Mouse (Mus musculus) hindbrain, embryonic 10.5 days (tissue): ENCODE measurements around the gene Klre1. TPM values are rescaled to one million over a fixed set of nuclear protein-coding genes. Genes with fewer than 3 reads are reported as not detected.

Source experiments
- DNase-seq: peaks from one replicate; pipeline ENCODE4 v3.0.0-alpha.2; 2017; ENCODE audit warnings: low spot score
- H3K27ac ChIP-seq: fragments of 300-500 bp; sonication (generic); 2 replicates; pipeline ENCODE4 v1.5.1; 2016; ENCODE audit warnings: mild to moderate bottlenecking, moderate library complexity
- H3K27me3 ChIP-seq: fragments of 300-500 bp; sonication (generic); 2 replicates; pipeline ENCODE4 v1.6.1; 2016; ENCODE audit warnings: mild to moderate bottlenecking; ENCODE audit not compliant: poor library complexity, insufficient read depth, severe bottlenecking
- H3K36me3 ChIP-seq: fragments of 300-500 bp; sonication (generic); 2 replicates; pipeline ENCODE4 v1.6.1; 2016; ENCODE audit warnings: mild to moderate bottlenecking, moderate library complexity
- H3K4me1 ChIP-seq: fragments of 300-500 bp; sonication (generic); replicated peaks from 2 replicates; pipeline ENCODE4 v1.6.1; 2016; ENCODE audit warnings: mild to moderate bottlenecking
- H3K4me3 ChIP-seq: fragments of 300-500 bp; sonication (generic); 2 replicates; pipeline ENCODE4 v1.5.1; 2016; ENCODE audit warnings: mild to moderate bottlenecking, moderate library complexity
- H3K9me3 ChIP-seq: fragments of 300-500 bp; sonication (generic); 2 replicates; pipeline ENCODE4 v1.6.1; 2016; ENCODE audit warnings: mild to moderate bottlenecking, moderate library complexity
- WGBS: fragments of 180-500 bp; shearing (Covaris S2); methylation state at CpG from one replicate; pipeline ENCODE4 v1.1.7; 2016; 5-methylcytosine and 5-hydroxymethylcytosine counted together
- polyA plus RNA-seq: library from polyadenylated mRNA; unstranded; fragments of >200 nt; fragmentation: Nextera tagmentation; extraction: Ambion mirVana; gene quantifications from 2 replicates; pipeline ENCODE4 v1.2.1, GENCODE M21; 2016

The Klre1 gene
- not detected in 2 replicates for polyA plus RNA-seq

DNA sequence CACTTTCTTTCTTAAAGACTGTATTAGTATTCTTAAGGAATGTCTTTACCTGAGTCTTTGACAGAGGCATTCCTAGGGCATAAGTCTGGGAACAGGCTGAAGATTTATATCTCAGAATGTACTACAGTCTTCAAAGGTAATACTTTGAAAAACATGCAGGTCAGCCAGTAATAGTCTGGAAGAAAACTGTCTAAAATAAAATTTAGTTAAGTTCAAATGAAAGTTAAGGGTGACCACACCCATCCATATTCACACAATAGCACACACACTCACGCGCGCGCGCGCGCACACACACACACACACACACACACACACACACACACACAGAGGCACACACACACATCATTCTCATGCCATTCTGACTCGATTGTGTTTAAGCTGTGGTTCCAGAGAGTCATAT is at the start of gene Klre1:
Gene Klre1 (plus strand): TSS at position 301 of the 400 bp plus-strand sequence.
- H3K27ac ChIP-seq: no peak within 1 kb of the TSS
- H3K9me3 ChIP-seq: no peaks in the 10 kb centered on the region
- no peaks in the 10 kb centered on the region for H3K36me3 ChIP-seq
- no peak within 1 kb of the TSS for H3K4me3 ChIP-seq
- 87% methylated on average over 8 of the region's 8 CpGs for WGBS
- no peak for DNase-seq
- no peaks in the 10 kb centered on the region for H3K4me1 ChIP-seq
- H3K27me3 ChIP-seq: no peaks in the 10 kb centered on the region

DNA sequence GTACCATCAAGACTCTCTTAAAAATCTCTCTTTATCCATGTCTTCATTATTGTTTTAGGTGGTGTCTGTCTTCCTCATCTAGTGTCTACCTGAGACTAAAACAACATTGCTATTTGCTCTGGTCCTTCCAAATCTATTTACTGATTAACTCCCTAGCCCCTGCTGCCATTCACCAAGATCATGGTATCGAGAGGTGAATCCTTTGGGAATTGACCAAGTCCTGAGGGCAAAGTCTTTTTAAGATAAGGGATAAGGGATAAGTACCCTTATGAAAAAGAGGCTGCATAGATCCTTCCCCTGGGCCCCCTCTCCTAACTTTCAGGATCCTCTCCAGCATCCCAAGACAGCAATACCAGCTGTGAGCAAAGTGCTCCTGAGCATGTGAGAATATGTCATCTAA is 48.1 kb upstream of the Klre1 start:
- Histone ChIP-seq H3K4me1 (peaks cover 11% of the 10 kb centered on the region), H3K9me3 (no peaks in the 10 kb centered on the region), H3K4me3 (no peak overlapping the region), H3K27me3 (no peaks in the 10 kb centered on the region), H3K27ac (no peak overlapping the region), H3K36me3 (no peaks in the 10 kb centered on the region)
- DNase-seq: no peak
- whole genome bisulfite sequencing: 81% methylated on average over 1 of the region's 1 CpGs

DNA sequence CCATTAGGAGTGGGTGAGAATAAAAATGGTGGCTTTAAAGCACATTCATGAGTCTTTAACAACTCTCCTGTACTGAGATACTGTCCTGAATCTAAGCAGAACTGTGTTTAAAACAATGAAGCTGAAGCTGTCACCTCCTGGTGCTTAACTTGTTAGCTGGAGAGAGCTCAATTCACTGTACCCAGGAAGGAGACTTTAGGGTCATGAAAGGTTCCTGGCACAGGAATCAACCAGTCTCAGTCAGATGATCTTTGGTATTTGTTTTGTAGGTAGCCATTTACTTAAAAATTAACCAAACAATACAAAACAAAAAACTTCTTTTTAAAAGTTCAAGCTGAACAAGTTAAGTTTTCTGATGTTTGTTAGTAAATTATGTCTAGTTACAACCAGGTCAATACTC is 47.4 kb upstream of the Klre1 start:
- Histone ChIP-seq H3K27ac (no peak overlapping the region), H3K4me3 (no peak overlapping the region), H3K9me3 (no peaks in the 10 kb centered on the region), H3K36me3 (no peaks in the 10 kb centered on the region), H3K27me3 (no peaks in the 10 kb centered on the region), H3K4me1 (peaks cover 16% of the 10 kb centered on the region)
- DNase-seq: no peak

DNA sequence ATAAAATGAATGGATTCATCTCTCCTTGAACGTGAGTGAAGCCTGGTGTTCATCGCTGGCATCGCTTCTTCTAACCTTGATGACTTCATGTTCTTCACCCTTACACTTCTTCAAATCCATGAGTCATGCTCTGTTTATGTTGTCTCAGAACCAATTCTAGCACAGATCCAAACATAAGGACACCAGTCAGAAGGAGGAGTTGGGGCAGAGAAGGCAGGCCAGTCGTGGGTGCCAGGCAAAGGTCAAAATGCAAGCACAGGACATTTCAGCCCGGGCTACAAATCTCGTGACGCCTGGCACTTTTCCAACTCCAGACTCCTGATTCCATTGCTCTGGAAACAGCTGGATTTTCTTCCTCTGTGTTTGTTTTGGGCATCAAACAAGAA is 45.2 kb upstream of the Klre1 start:
- H3K36me3 ChIP-seq: 0 out of 2 replicates have a peak, but pooled peaks cover 3% of the 10 kb centered on the region
- no peaks in the 10 kb centered on the region for H3K27me3 ChIP-seq
- peaks cover 23% of the 10 kb centered on the region for H3K4me1 ChIP-seq
- H3K27ac ChIP-seq: peak overlapping the region; percentile 90
- WGBS: 38% methylated on average over 7 of the region's 7 CpGs
- peak; percentile 24 for DNase-seq
- peak overlapping the region; percentile 83 for H3K4me3 ChIP-seq
- H3K9me3 ChIP-seq: no peaks in the 10 kb centered on the region

DNA sequence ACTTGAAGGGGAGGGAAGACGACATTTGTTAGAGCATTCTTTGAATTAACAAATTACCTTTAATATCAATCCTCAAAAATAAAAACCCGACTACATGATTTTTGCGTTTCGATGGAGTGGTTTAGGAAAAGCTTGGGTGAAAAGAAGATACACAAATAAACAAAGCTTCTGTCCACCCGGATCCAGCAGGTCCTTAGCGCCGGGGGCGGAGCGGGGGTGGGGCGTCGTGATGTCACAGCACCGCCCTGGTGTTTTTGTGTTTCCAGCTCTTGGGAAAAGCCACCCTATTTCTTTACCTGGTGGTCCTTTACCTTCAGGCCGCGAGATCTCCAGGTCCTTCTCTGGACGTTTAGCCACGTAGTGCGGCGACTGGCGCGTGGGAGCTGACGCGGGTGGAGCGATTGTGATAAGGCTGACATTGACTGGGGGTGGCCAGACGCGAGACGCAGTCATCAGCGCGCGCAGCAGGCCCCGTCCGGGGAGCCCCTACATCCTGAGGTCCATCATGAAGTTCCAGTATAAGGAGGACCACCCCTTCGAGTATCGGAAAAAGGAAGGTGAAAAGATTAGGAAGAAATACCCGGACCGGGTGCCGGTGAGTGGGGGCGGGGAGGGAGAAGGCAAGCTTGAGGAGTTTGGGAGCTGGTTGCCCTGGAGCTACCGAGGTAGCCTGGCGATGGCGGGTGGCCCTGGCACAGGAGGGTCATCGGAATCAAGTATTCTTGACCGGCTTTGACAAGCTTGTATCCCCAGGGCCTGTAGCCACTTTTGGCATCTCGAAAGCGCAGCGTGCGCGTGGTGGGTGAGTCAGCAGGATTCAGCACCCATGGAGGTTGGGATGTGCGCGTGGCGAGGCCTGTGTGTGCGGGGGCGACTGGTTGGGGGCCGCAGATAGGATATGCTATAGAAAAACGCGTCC is 44.5 kb upstream of the Klre1 start, which contains the start of gene Gabarapl1:
Gene Gabarapl1 (plus strand): TSS at position 219 of the 919 bp plus-strand sequence.
- Histone ChIP-seq H3K27me3 (no peaks in the 10 kb centered on the region), H3K36me3 (peaks cover 10% of the 10 kb centered on the region), H3K4me1 (peaks cover 23% of the 10 kb centered on the region), H3K9me3 (no peaks in the 10 kb centered on the region), H3K27ac (peak within 1 kb of the TSS; percentile 90), H3K4me3 (peak within 1 kb of the TSS; percentile 83)
- peak; percentile 77 for DNase-seq
- WGBS: under 1% methylated on average over 55 of the region's 55 CpGs

DNA sequence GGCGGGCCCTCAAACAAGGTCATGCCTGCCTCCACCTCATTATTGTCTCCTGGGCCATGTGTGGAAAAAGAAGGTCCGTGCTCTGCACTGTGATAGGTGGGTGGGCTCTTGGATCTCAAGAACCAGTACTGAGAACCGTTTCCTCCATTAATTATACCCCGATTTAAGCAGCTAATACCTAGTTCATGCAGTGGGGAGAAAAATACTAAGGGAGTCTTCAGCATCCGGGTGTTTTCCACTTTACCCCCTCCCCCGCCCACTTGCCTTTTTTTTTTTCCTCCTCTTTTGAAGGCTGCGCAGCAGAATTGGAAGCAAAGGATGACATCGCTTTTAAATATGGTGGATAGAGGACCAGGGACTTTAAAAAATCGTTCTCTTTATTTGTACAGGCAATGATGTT is 43.6 kb upstream of the Klre1 start:
- Histone ChIP-seq H3K9me3 (no peaks in the 10 kb centered on the region), H3K4me1 (peaks cover 23% of the 10 kb centered on the region), H3K4me3 (peak overlapping the region; percentile 83), H3K27me3 (no peaks in the 10 kb centered on the region), H3K36me3 (peaks cover 18% of the 10 kb centered on the region), H3K27ac (peak overlapping the region; percentile 90)
- WGBS: 27% methylated on average over 9 of the region's 9 CpGs
- no peak for DNase-seq

DNA sequence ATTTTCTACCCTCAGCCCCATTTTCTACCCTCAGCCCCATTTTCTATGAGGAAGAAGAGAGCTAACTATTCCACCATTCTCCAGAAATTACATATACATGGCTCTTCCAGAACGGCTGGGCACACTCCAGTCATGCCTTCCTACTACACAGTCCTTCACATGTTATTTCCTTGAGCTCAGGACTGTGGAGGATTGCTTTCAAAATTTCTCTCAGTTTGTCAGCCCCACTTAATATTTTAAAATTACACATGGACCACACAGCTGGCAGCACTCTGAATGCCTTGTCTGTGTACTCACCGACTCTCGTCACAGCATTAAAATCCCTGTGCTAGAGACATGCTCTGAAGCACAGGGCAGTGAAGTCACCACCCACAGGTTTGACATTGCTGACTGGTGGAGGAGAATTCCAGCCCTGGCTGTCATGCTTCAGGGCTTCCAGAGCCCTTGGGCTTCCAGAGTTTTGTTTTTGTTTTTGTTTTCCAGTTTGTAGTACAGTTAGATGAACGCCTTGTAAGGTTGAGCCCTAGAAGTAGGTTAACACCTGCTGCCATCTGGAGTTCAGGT is 43.0 kb upstream of the Klre1 start:
- Histone ChIP-seq H3K9me3 (no peaks in the 10 kb centered on the region), H3K27me3 (no peaks in the 10 kb centered on the region), H3K27ac (no peak overlapping the region; the same call in 1 of the 2 replicates), H3K4me3 (peak overlapping the region; percentile 83), H3K4me1 (peaks cover 23% of the 10 kb centered on the region), H3K36me3 (peaks cover 25% of the 10 kb centered on the region)
- 70% methylated on average over 4 of the region's 4 CpGs for WGBS
- DNase-seq: no peak

DNA sequence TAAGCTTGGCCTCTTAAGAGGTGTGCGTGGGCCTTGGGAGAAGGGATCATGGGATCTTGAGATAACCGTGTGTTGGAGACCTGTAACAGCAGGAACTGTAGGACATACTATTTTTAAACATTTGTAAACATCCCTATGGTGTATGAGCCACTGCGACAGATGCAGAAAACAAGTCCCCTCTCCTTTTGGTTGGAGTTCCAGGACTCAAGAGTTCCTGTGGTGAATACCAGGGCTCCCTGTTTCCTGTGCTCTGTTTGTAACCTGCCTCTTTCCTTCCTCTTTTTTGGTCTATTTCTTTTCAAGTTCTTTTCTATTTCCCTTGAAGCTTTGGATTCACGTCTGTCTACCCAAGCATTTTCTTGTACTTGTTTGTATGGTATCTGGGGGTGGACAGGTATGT is 42.0 kb upstream of the Klre1 start:
- WGBS: 87% methylated on average over 4 of the region's 4 CpGs
- H3K4me1 ChIP-seq: peaks cover 23% of the 10 kb centered on the region
- peaks cover 35% of the 10 kb centered on the region for H3K36me3 ChIP-seq
- 0 out of 2 replicates have a peak overlapping the region, but pooled peaks have one; percentile 4 for H3K4me3 ChIP-seq
- no peak overlapping the region for H3K27ac ChIP-seq
- no peaks in the 10 kb centered on the region for H3K27me3 ChIP-seq
- no peaks in the 10 kb centered on the region for H3K9me3 ChIP-seq
- no peak for DNase-seq

DNA sequence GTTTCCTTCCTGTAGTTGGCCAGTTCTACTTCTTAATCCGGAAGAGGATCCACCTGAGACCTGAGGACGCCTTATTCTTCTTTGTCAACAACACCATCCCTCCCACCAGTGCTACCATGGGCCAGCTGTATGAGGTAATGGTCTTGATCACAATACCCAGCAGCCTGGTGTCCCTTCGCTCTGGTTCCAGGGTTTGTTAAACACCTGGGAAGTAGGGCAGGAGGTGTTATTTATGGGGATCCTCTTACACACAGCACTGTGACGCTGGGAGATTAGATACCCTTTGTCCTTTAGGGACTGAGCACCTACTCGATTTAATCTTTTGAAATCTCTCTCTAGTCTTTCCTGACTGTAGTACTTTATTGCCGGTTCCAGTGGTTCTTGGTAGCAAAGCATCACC is 39.1 kb upstream of the Klre1 start:
- Histone ChIP-seq H3K4me3 (no peak overlapping the region), H3K27ac (no peak overlapping the region), H3K4me1 (peaks cover 27% of the 10 kb centered on the region), H3K27me3 (no peaks in the 10 kb centered on the region), H3K36me3 (peaks cover 52% of the 10 kb centered on the region), H3K9me3 (no peaks in the 10 kb centered on the region)
- no peak for DNase-seq
- 86% methylated on average over 6 of the region's 6 CpGs for WGBS

DNA sequence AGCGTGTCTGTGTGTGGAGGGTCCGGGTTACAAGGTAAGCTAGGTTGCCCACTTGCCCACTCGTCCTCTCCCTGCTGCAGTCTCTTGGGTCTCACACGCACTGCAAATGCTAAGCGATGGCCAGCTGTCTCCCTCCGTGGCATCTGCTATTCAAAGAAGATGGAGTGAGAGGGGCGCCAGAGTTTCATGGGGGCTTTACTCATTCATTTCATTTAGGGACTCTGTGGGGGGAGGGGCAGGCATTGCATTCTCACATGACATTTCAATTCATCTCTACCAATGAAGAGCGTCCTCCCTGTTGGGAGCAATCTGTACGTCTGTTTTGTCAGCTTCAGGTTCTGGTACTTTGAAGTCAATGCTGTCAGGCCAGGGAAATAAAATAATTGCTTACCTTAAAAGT is 35.8 kb upstream of the Klre1 start:
- no peak overlapping the region for H3K4me3 ChIP-seq
- DNase-seq: peak; percentile 16
- WGBS: 57% methylated on average over 9 of the region's 9 CpGs
- peaks cover 8% of the 10 kb centered on the region for H3K4me1 ChIP-seq
- no peak overlapping the region for H3K27ac ChIP-seq
- no peaks in the 10 kb centered on the region for H3K27me3 ChIP-seq
- peaks cover 52% of the 10 kb centered on the region for H3K36me3 ChIP-seq
- no peaks in the 10 kb centered on the region for H3K9me3 ChIP-seq

DNA sequence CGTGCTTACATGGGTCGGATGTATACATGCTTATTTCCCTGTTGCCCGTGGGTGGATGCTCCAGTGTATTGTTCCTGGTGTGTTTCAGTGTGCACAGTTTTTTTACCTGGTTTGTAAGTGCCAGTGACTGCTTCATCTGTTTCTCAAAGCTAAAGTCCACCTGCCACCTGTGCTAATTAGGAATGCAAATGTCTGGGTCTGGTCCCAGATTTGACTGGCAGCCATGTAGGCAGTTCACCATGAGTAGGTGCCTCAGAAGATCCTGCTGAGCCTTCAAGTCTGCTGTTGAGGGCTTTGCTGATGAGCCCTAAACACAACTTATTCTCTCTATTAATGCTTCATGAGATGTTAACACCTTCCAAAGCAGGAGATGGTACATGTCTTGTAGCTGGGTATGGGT is 35.2 kb upstream of the Klre1 start:
- Histone ChIP-seq H3K9me3 (no peaks in the 10 kb centered on the region), H3K27me3 (no peaks in the 10 kb centered on the region), H3K36me3 (peaks cover 49% of the 10 kb centered on the region), H3K4me1 (peaks cover 8% of the 10 kb centered on the region), H3K27ac (no peak overlapping the region), H3K4me3 (no peak overlapping the region)
- DNase-seq: no peak
- WGBS: 91% methylated on average over 3 of the region's 3 CpGs

DNA sequence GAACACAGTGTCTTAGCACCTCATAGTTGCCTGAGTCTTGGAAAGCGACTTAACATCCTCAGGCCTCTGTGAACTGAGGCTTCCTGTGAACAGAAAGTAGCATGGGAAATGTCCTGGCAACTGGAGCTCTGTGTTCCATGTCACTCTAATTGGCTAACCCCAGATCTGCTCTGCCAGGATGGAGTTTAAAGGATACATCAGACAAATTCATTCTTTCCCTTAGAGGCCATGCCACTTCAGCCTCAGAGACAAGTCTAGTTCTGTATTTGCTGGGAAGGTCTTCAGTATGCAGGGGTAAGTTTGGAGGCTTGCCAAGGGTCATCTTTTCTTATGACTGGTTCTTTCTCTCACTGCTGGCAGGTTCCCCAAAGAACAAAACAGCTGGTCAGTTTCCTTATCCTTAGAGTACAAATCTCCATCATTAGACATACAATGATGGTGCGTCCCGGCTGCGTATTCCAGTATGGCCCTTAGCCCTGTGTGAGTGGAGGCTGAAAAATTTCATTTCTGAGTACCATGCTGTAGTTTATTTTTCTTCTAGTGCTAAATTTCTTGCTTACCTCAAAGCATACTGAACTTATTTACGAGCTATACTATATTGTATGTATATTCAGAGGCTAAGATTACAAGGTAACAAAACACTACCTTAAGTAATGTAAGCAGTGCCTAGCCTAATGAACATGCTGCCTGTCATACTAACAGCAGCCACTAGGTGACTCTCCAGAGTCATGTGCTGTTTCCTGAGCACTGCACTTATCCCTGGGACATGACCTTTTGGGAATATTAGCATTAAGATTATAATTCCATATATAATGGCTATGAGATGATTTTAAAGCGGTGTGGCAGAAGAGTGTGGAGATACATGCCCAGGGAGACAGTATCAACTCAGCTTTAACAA is 33.7 kb upstream of the Klre1 start:
- WGBS: 75% methylated on average over 6 of the region's 6 CpGs
- Histone ChIP-seq H3K27ac (no peak overlapping the region), H3K36me3 (peaks cover 34% of the 10 kb centered on the region), H3K4me3 (no peak overlapping the region), H3K4me1 (peaks cover 8% of the 10 kb centered on the region), H3K9me3 (no peaks in the 10 kb centered on the region), H3K27me3 (no peaks in the 10 kb centered on the region)
- peak; percentile 59 for DNase-seq
